In the genomic region with DNA sequence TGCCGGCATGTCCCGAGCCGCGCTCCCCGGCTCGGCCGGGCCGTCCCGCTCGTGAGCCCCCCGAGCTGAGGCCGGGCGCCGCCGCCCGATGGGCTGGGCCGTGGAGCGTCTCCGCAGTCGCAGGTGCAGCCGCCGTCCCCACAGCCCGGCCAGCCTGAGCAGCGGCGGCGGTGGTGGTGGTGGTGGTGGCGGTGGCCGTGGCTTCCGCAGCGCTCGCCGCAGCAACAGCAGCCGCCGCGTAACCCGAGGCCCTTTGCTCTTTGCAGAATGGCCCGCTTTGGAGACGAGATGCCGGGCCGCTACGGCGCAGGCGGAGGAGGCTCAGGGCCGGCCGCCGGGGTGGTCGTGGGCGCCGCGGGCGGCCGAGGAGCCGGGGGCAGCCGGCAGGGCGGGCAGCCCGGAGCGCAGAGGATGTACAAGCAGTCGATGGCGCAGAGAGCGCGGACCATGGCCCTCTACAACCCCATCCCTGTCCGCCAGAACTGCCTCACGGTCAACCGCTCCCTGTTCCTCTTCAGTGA, we compare ENCODE assay signal across 8 mouse cellular contexts. TPM values are rescaled to one million over a fixed set of nuclear protein-coding genes. Genes with fewer than 3 reads are reported as not detected.
DNase-seq lines count a peak whose midpoint lies in the region; ATAC-seq and TF ChIP-seq lines count a peak whose summit lies in the region.

No protein-coding gene starts in this region.

- H3K4me2 ChIP-seq in heart, embryonic 12.5 days, result peak overlapping the region; percentile 100
- H3K4me2 ChIP-seq in midbrain, postnatal 0 days (ENCODE audit: low read depth, low read length, poor library complexity, severe bottlenecking), result peak overlapping the region; percentile 69

- DNase-seq in adrenal gland, adult (ENCODE audit: inconsistent age in 2 of 2, low spot score in 1 of 2), result peak; percentile 30 to 66
- no peak for DNase-seq in adrenal gland, adult 8-10 months
- DNase-seq in right cerebral cortex, postnatal 14 days, result peak; percentile 38
- no peak for DNase-seq in right cerebral cortex, postnatal 36 days (ENCODE audit: low spot score in 2 of 2)
- DNase-seq in limb, embryonic 10.5 days (ENCODE audit: low spot score), result peak; percentile 65
- peak; percentile 31 for DNase-seq in midbrain, postnatal 0 days (ENCODE audit: low spot score)

- no peaks in the 10 kb centered on the region for H3K36me3 ChIP-seq in heart, embryonic 12.5 days
- H3K36me3 ChIP-seq in limb, embryonic 10.5 days, result no peaks in the 10 kb centered on the region
- H3K36me3 ChIP-seq in midbrain, postnatal 0 days (ENCODE audit: insufficient read depth, low read length), result peaks cover 2% of the 10 kb centered on the region; the same call in 1 of the 2 replicates

- peak overlapping the region; percentile 68 for H3K9ac ChIP-seq in heart, embryonic 12.5 days
- peak overlapping the region; percentile 74 for H3K9ac ChIP-seq in midbrain, postnatal 0 days (replicated peaks; ENCODE audit: low read length, poor library complexity, severe bottlenecking)

- ATAC-seq in heart, embryonic 12.5 days (ENCODE audit: insufficient number of reproducible peaks, low FRiP score), result peak; percentile 57; the same call in 1 of the 2 replicates
- peak; percentile 48 for ATAC-seq in midbrain, postnatal 0 days (ENCODE audit: low FRiP score)
- ATAC-seq in inflammation-experienced regulatory T-cells, adult 6 months, result no peak

- H3K9me3 ChIP-seq in heart, embryonic 12.5 days (replicated peaks), result peaks cover 5% of the 10 kb centered on the region
- no peaks in the 10 kb centered on the region for H3K9me3 ChIP-seq in limb, embryonic 10.5 days (replicated peaks)
- H3K9me3 ChIP-seq in midbrain, postnatal 0 days (ENCODE audit: low read length), result no peaks in the 10 kb centered on the region

- WGBS in heart, embryonic 12.5 days, result 0% methylated on average over 43 of the region's 64 CpGs
- WGBS in limb, embryonic 10.5 days, result under 1% methylated on average over 64 of the region's 64 CpGs
- WGBS in midbrain, postnatal 0 days, result under 1% methylated on average over 59 of the region's 64 CpGs

- no peak overlapping the region for H3K27ac ChIP-seq in heart, embryonic 12.5 days (ENCODE audit: poor library complexity, severe bottlenecking)
- H3K27ac ChIP-seq in limb, embryonic 10.5 days, result peak overlapping the region; percentile 46
- peak overlapping the region; percentile 84 for H3K27ac ChIP-seq in midbrain, postnatal 0 days (ENCODE audit: low read depth, low read length)

- peaks cover 14% of the 10 kb centered on the region for H3K4me1 ChIP-seq in heart, embryonic 12.5 days (replicated peaks)
- H3K4me1 ChIP-seq in limb, embryonic 10.5 days, result peaks cover 22% of the 10 kb centered on the region
- H3K4me1 ChIP-seq in midbrain, postnatal 0 days (ENCODE audit: insufficient read depth, low read length), result peaks cover 19% of the 10 kb centered on the region

- H3K27me3 ChIP-seq in heart, embryonic 12.5 days (replicated peaks), result peaks cover 83% of the 10 kb centered on the region
- H3K27me3 ChIP-seq in limb, embryonic 10.5 days (ENCODE audit: low read depth, poor library complexity, severe bottlenecking), result peaks cover 87% of the 10 kb centered on the region
- no peaks in the 10 kb centered on the region for H3K27me3 ChIP-seq in midbrain, postnatal 0 days (ENCODE audit: insufficient read depth, low read length)

- no peak for TF ChIP-seq CTCF in midbrain, postnatal 0 days (IDR thresholded peaks at IDR 0.05)

- H3K4me3 ChIP-seq in heart, embryonic 12.5 days, result peak overlapping the region; percentile 72
- peak overlapping the region; percentile 63 for H3K4me3 ChIP-seq in limb, embryonic 10.5 days
- peak overlapping the region; percentile 82 for H3K4me3 ChIP-seq in midbrain, postnatal 0 days (ENCODE audit: low read depth, low read length)

RNA-seq across cellular contexts. Expression of gene Cacna1a, which starts 27.2 kb away (rescaled TPM):
- total RNA-seq in adrenal gland, adult 8-10 months (2022), result 10 to 100 TPM in 3 of 4 experiments, 1 to 10 TPM in 1; 6.3 to 18.1 (median 11.8) TPM
- 9.2 and 9.4 TPM in 2 replicates for polyA plus RNA-seq in heart, embryonic 12.5 days (2016; fragmentation: Nextera tagmentation; extraction: Ambion mirVana)
- polyA plus RNA-seq in limb, embryonic 10.5 days (2016; fragmentation: Nextera tagmentation; extraction: Ambion mirVana), result 5.9 and 6.4 TPM in 2 replicates
- 67.0 and 134 TPM in 2 replicates for total RNA-seq in midbrain, postnatal 0 days (2014; rRNA removed)
- polyA plus RNA-seq in midbrain, postnatal 0 days (2015; fragmentation: Nextera tagmentation; extraction: Ambion mirVana), result 10.0 and 15.4 TPM in 2 replicates
- 1 to 10 TPM; 3.4 to 8.2 (median 8.2) TPM for polyA plus RNA-seq in inflammation-experienced regulatory T-cells, adult 6 months (2017; shearing (Covaris generic))

Comparison
In these comparisons a context has a peak if more than half of its experiments do, and no peak if none do; other contexts are left out.
1. DNase-seq: peak in adrenal gland, adult (2 of 2), right cerebral cortex, postnatal 14 days (single experiment), limb, embryonic 10.5 days (single experiment) and midbrain, postnatal 0 days (single experiment); none in adrenal gland, adult 8-10 months (single experiment) and right cerebral cortex, postnatal 36 days (0 of 2).
2. Peak in every context shown above with its lines, with median percentiles within 50 percentile points of each other: H3K4me3 ChIP-seq.